Mouse (Mus musculus) spleen, postnatal 36 days (tissue): ENCODE measurements at regions not wholly inside any gene's neighbourhood (a gene's known extent, or its start where the extent isn't known, plus 50 kb on each side); places are given as distances from the start of the nearest gene placed in this dataset.

Source experiments
- DNase-seq, 2 experiments: peaks; one replicate each; pipeline ENCODE4 v3.0.0; 2022; ENCODE audit warnings: low spot score in 2 of 2, mixed read lengths in 1 of 2

GRCm38 (mm10) chr5:118424764-118425568, 135.5 kb upstream of the Med13l start:
- peak; percentile 15 to 28 for DNase-seq

GRCm38 (mm10) chr5:118426673-118427072, 133.8 kb upstream of the Med13l start:
- no peak for DNase-seq

GRCm38 (mm10) chr5:118428323-118429095, 132.0 kb upstream of the Med13l start:
- DNase-seq = no peak

- DNase-seq = no peak
Measured at GRCm38 (mm10) chr5:118433599-118433998, 126.9 kb upstream of the Med13l start.

GRCm38 (mm10) chr5:118434718-118435555, 125.5 kb upstream of the Med13l start:
- no peak for DNase-seq

GRCm38 (mm10) chr5:118435556-118435950, 124.9 kb upstream of the Med13l start:
- DNase-seq = no peak

- DNase-seq = no peak
Measured at GRCm38 (mm10) chr5:118436035-118436434, 124.4 kb upstream of the Med13l start.

- no peak for DNase-seq
Measured at GRCm38 (mm10) chr5:118436474-118437306, 123.8 kb upstream of the Med13l start.

GRCm38 (mm10) chr5:118437307-118437610, 123.2 kb upstream of the Med13l start:
- no peak for DNase-seq

- DNase-seq = no peak
Measured at GRCm38 (mm10) chr5:118438016-118438415, 122.5 kb upstream of the Med13l start.

- DNase-seq = no peak
Measured at GRCm38 (mm10) chr5:118444538-118445251, 115.8 kb upstream of the Med13l start.

- DNase-seq = no peak
Measured at GRCm38 (mm10) chr5:118445252-118445987, 115.1 kb upstream of the Med13l start.

- no peak for DNase-seq
Measured at GRCm38 (mm10) chr5:118445988-118446280, 114.5 kb upstream of the Med13l start.

- DNase-seq = no peak
Measured at GRCm38 (mm10) chr5:118446878-118447277, 113.6 kb upstream of the Med13l start.

- no peak for DNase-seq
Measured at GRCm38 (mm10) chr5:118447366-118447765, 113.1 kb upstream of the Med13l start.

GRCm38 (mm10) chr5:118448884-118449515, 111.5 kb upstream of the Med13l start:
- DNase-seq = no peak

- no peak for DNase-seq
Measured at GRCm38 (mm10) chr5:118449893-118450292, 110.6 kb upstream of the Med13l start.

- DNase-seq = no peak
Measured at GRCm38 (mm10) chr5:118452052-118452451, 108.4 kb upstream of the Med13l start.

GRCm38 (mm10) chr5:118454096-118454495, 106.4 kb upstream of the Med13l start:
- DNase-seq = no peak
